Mouse (Mus musculus): Measurements from ENCODE around the gene Rnf19b. TPM values are rescaled to one million over a fixed set of nuclear protein-coding genes. Genes with fewer than 3 reads are reported as not detected.

Rnf19b gene
- total RNA-seq, 2 experiments from 2014 or later = 15.0 to 28.3 TPM

DNA sequence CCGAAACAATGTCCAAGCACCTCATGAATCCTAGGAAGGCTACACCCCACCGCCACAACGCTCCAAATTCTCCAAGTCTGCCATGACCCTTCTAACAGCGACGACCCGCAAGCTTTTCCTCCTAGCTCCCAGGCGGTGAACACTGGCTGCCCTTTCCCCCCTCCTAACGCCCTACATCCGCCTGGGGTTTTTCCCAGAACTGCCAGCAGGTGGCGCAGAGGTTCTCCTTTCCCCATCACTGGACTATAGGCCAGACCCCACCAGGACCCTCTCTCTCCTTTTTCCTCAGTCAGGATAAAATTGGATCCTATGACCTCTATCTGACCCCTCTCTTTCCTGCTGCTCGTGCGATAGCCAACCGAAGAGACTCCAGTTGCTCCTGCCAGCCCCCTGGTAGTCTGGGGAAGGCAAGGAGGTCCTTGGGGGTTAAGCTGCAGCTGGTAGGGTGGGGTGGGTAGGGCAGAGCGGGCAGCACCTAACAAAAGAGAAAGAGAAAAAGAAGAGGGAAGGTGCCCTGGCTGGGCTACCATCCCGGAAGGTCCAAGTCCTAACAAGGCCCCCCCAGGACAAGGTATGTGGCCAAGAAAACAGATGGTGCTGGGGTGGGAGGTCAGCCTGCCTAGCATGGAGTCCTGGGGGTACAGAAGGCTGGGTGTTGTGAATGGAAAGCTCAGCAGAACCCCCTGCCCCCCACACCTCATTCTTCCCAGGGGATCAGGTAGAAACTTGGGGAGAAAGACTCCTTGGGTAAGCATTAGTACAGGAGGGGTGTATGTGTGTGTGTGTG, 76.9 kb downstream of the Rnf19b start:
- ATAC-seq (replicated peaks; ENCODE audit: low FRiP score, low TSS enrichment, poor library complexity, severe bottlenecking) = peak; percentile 36; the same call in 1 of the 2 replicates

Other genes starting within 250 kb of the Rnf19b start
- gene Trim62, start 174.7 kb upstream of the Rnf19b start, total RNA-seq (2014; fragmentation: Nextera tagmentation) = 0.54 and 0.79 TPM in 2 replicates
- gene Trim62, start 174.7 kb upstream of the Rnf19b start, total RNA-seq (2017) = 0.38 TPM in 1 of 2 replicates, not detected in the other
- gene Azin2, start 95.8 kb upstream of the Rnf19b start, total RNA-seq (2014; fragmentation: Nextera tagmentation) = not detected in 2 replicates
- not detected in 2 replicates for gene Azin2, start 95.8 kb upstream of the Rnf19b start, total RNA-seq (2017)
- 192 and 206 TPM in 2 replicates for gene Ak2, start 66.3 kb upstream of the Rnf19b start, total RNA-seq (2014; fragmentation: Nextera tagmentation)
- 179 and 181 TPM in 2 replicates for gene Ak2, start 66.3 kb upstream of the Rnf19b start, total RNA-seq (2017)
- not detected in 2 replicates for gene Tmem54, start 47.3 kb downstream of the Rnf19b start, total RNA-seq (2014; fragmentation: Nextera tagmentation)
- gene Tmem54, start 47.3 kb downstream of the Rnf19b start, total RNA-seq (2017) = not detected in 2 replicates
- not detected in 2 replicates for gene Hpca, start 63.8 kb downstream of the Rnf19b start, total RNA-seq (2014; fragmentation: Nextera tagmentation)
- not detected in 2 replicates for gene Hpca, start 63.8 kb downstream of the Rnf19b start, total RNA-seq (2017)
- not detected in 2 replicates for gene Fndc5, start 78.7 kb downstream of the Rnf19b start, total RNA-seq (2014; fragmentation: Nextera tagmentation)
- gene Fndc5, start 78.7 kb downstream of the Rnf19b start, total RNA-seq (2017) = 0.65 and 0.75 TPM in 2 replicates
- gene S100pbp, start 131.5 kb downstream of the Rnf19b start, total RNA-seq (2014; fragmentation: Nextera tagmentation) = 33.7 and 36.6 TPM in 2 replicates
- 9.9 and 26.8 TPM in 2 replicates for gene S100pbp, start 131.5 kb downstream of the Rnf19b start, total RNA-seq (2017)
- gene Yars, start 131.5 kb downstream of the Rnf19b start, total RNA-seq (2014; fragmentation: Nextera tagmentation) = 54.8 and 56.6 TPM in 2 replicates
- 45.5 and 46.2 TPM in 2 replicates for gene Yars, start 131.5 kb downstream of the Rnf19b start, total RNA-seq (2017)
- 0.20 and 0.45 TPM in 2 replicates for gene C77080, start 203.1 kb downstream of the Rnf19b start, total RNA-seq (2014; fragmentation: Nextera tagmentation)
- gene C77080, start 203.1 kb downstream of the Rnf19b start, total RNA-seq (2017) = 0.11 TPM in 1 of 2 replicates, not detected in the other
- gene Sync, start 229.3 kb downstream of the Rnf19b start, total RNA-seq (2014; fragmentation: Nextera tagmentation) = not detected in 2 replicates
- gene Sync, start 229.3 kb downstream of the Rnf19b start, total RNA-seq (2017) = not detected in 2 replicates